Mouse (Mus musculus): Measurements from ENCODE around the gene Adar.
"Not testable (repeated sequence)": the region's sequence is repeated elsewhere in the genome, so short reads cannot be mapped to it uniquely, and the experiment has no call there.

Gene Adar

GRCm38 (mm10) chr3:89794616-89795015, 79.8 kb downstream of the Adar start:
- DNase-seq (ENCODE audit: low spot score): no peak

DNA sequence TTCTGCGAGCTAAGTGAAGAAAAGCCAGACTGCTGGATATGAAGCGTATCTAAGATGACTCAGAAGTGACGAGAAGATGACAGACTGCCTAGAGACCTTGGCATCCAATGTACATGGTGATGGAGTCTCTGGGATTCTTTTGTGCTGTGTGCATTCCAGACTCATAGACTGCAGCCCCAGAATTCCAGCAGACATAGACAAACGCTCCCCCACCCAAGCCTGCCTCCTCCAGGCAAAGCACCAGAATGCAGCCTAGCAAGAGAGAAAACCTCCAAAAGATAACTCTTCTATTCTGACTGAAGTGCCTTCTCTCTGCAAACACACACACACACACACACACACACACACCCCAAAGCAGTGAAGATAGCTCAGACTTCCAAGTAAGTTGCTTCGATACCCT, 80.9 kb downstream of the Adar start:
- DNase-seq (ENCODE audit: low spot score): no peak

- no peak for DNase-seq (ENCODE audit: low spot score)
Observed at GRCm38 (mm10) chr3:89796358-89796757, 81.5 kb downstream of the Adar start.

- no peak for DNase-seq (ENCODE audit: low spot score)
Observed at GRCm38 (mm10) chr3:89798518-89798917, 83.7 kb downstream of the Adar start.

DNA sequence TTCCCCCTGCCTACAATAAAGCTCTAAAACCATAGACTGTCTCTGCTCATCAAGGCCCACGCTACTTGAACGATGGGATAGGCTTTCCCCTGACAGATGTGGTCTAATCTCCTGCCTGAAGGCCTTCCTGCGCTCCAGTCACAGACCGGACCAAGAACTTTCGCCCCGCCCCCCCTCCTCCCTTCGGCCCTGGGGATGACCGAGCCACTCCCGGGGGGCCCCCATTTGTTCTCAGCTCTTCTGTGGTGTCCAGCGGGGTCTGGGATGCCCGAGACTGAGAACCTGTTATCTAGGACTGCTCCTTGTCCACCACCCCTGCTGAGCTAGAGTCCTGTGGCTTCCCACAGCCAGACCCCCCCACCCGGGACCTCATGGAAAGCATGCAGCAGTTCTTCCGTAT, 84.7 kb downstream of the Adar start:
- no peak for DNase-seq (ENCODE audit: low spot score)

- not testable (repeated sequence) for DNase-seq (ENCODE audit: low spot score)
Observed at GRCm38 (mm10) chr3:89800078-89800477, 85.3 kb downstream of the Adar start.

GRCm38 (mm10) chr3:89800774-89801506, 86.1 kb downstream of the Adar start:
- no peak for DNase-seq (ENCODE audit: low spot score)

DNA sequence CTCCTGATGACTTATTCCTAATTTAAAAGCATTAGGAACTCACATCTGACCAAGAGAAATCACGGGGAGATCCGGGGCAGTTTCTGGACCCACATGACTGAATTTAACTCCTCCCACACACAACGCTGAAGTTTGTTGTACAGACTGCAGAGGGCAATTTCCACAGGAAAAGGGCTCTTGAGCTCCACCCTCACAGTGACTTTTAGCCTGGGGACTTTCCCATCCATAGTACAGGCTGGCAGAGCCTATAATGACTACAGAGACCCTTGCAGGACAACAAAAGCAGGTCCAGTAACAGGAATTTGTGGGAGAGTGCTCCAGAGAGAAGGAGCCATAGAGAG, 86.7 kb downstream of the Adar start:
- no peak for DNase-seq (ENCODE audit: low spot score)

GRCm38 (mm10) chr3:89802876-89803275, 88.1 kb downstream of the Adar start:
- no peak for DNase-seq (ENCODE audit: low spot score)

Data from urinary bladder, postnatal 10 days (tissue).